Mouse (Mus musculus) heart, adult 2 months (tissue): ENCODE data around the gene Hesx1. TPM values are rescaled to one million over a fixed set of nuclear protein-coding genes. Genes with fewer than 3 reads are reported as not detected.

ENCODE experiments used
- DNase-seq, 2 experiments: peaks; one replicate each; pipeline ENCODE4 v3.0.0; 2021
- H3K27ac ChIP-seq: fragments of 200-600 bp; 2 replicates; pipeline ENCODE4 v1.8.1; 2022
- H3K27me3 ChIP-seq: fragments of 200-500 bp; 2 replicates; pipeline ENCODE4 v1.6.1; 2012; ENCODE audit warnings: mild to moderate bottlenecking, low read length, inconsistent platforms, mixed read lengths; ENCODE audit not compliant: control insufficient read depth, insufficient read depth
- H3K36me3 ChIP-seq: fragments of 200-500 bp; 2 replicates; pipeline ENCODE4 v1.6.1; 2012; ENCODE audit warnings: low read length, inconsistent platforms; ENCODE audit not compliant: control insufficient read depth, insufficient read depth
- H3K4me1 ChIP-seq: fragments of 200-500 bp; 2 replicates; pipeline ENCODE4 v1.6.1; 2011; ENCODE audit warnings: low read length; ENCODE audit not compliant: control insufficient read depth, insufficient read depth
- H3K4me3 ChIP-seq: fragments of 200-600 bp; 2 replicates; pipeline ENCODE4 v1.8.1; 2022
- H3K79me2 ChIP-seq: fragments of 200-500 bp; replicated peaks from 2 replicates; pipeline ENCODE4 v1.6.1; 2012; ENCODE audit warnings: mild to moderate bottlenecking, inconsistent platforms, low read length, moderate library complexity, mixed read lengths; ENCODE audit not compliant: control insufficient read depth, insufficient read depth
- H3K9ac ChIP-seq: fragments of 200-500 bp; 2 replicates; pipeline ENCODE4 v1.6.1; 2012; ENCODE audit warnings: low read depth, mild to moderate bottlenecking, control low read depth, inconsistent platforms, low read length, mixed read lengths
- CTCF ChIP-seq: fragments of 200-600 bp; IDR thresholded peaks from 2 replicates; pipeline ENCODE4 v1.8.1; 2022; ENCODE audit warnings: antibody characterized with exemption, mild to moderate bottlenecking, moderate library complexity
- EP300 ChIP-seq: fragments of 200-500 bp; IDR thresholded peaks from 2 replicates; pipeline ENCODE4 v1.6.1; 2011; ENCODE audit warnings: low read depth, low read length, control low read depth; ENCODE audit not compliant: insufficient read depth
- POLR2A ChIP-seq: fragments of 200-500 bp; IDR thresholded peaks from 2 replicates; pipeline ENCODE4 v1.6.1; 2011; ENCODE audit warnings: mild to moderate bottlenecking, low read depth, low read length, control low read depth; ENCODE audit not compliant: insufficient read depth
- WGBS: fragments of 180-500 bp; shearing (Covaris S2); methylation state at CpG from one replicate; pipeline ENCODE4 v1.1.7; 2018; 5-methylcytosine and 5-hydroxymethylcytosine counted together
- intact Hi-C: fragments of 180-260 bp; cut with DNase I; formaldehyde crosslinking; loops from one replicate; pipeline ENCODE4 v1.15.1; 2025
- polyA plus RNA-seq: library from polyadenylated mRNA; depleted of rRNA; stranded (reverse); fragments of >200 nt; gene quantifications from 2 replicates; pipeline ENCODE4 v1.2.3, GENCODE M21; 2012
- total RNA-seq, 2 experiments: library from RNA; stranded (reverse); gene quantifications; 2 replicates each; pipeline ENCODE4 v1.2.3; 2021

The Hesx1 gene
- total and polyA plus RNA-seq, 3 experiments, result not detected

DNA sequence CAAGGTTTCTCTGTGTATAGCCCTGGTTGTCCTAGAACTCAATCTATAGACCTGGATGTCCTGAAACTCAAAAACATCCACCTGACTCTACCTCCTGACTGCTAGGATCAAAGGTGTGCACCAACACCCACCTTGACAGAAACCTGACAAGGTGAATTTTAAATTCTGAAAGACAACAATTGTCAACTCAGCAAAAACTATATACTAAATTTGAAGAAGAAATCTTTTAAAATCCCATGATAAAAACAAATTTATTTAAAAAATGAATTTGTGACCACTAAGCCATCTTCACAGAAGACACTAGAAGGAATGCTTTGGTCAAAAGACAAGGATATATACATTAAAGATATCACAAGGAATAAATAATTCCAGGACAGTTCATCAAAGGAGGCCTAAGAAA is 2.0 kb downstream of the Hesx1 start:
- H3K4me1 ChIP-seq, result peaks cover 2% of the 10 kb centered on the region; the same call in 1 of the 2 replicates
- intact Hi-C loops, result no loop called here
- H3K4me3 ChIP-seq, result no peak overlapping the region
- no peak overlapping the region for H3K9ac ChIP-seq
- H3K36me3 ChIP-seq, result no peaks in the 10 kb centered on the region; the same call in 1 of the 2 replicates
- H3K79me2 ChIP-seq, result no peaks in the 10 kb centered on the region
- TF ChIP-seq EP300 (no peak), CTCF (no peak), POLR2A (no peak)
- DNase-seq, result no peak
- H3K27ac ChIP-seq, result no peak overlapping the region
- H3K27me3 ChIP-seq, result no peaks in the 10 kb centered on the region

DNA sequence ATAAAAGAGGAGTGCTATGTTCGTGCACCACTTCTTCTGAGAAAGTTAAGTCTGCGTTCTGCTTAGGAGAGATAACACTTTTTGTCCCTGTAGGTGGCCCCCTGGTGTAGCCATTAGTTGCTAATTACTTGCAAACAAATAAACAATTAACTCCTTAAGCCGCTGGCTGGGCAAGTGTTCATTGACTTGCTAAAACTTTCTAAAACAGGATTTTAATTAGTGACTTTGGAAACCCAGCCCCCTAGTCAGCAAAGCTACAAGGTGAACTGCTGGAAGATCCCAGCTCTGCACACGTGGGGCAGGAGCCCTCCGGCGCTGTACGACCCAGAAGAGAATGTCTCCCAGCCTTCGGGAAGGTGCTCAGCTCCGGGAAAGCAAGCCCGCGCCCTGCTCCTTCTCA is 6.2 kb downstream of the Hesx1 start:
- Histone ChIP-seq H3K36me3 (no peaks in the 10 kb centered on the region), H3K79me2 (no peaks in the 10 kb centered on the region), H3K27me3 (no peaks in the 10 kb centered on the region), H3K4me1 (no peaks in the 10 kb centered on the region), H3K27ac (no peak overlapping the region), H3K4me3 (no peak overlapping the region), H3K9ac (no peak overlapping the region)
- WGBS, result 13% methylated on average over 11 of the region's 11 CpGs
- DNase-seq, result no peak
- intact Hi-C loops, result no loop called here
- TF ChIP-seq CTCF (no peak), EP300 (no peak), POLR2A (no peak)

DNA sequence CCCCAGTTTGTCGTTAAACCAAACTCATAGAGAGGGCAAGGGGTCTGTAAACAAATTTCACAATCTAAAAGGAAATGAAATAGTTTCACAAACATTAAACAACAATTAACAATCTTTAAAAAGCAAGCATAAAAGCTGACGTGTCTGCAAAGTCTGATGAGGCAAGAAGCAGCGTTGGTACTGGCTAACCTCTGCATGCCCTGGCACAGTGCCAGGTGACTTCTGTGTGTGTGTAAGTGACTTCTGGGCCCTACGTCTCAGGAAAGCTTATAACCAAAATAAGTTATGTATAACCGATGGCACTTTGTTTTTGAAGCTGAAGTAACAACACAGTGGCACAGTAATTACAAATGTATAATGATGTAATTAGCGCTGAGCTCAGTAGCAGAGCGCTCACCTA is 10.7 kb downstream of the Hesx1 start:
- no peak for DNase-seq
- intact Hi-C loops, result no loop called here
- Histone ChIP-seq H3K4me3 (no peak overlapping the region), H3K79me2 (no peaks in the 10 kb centered on the region), H3K4me1 (no peaks in the 10 kb centered on the region), H3K9ac (no peak overlapping the region), H3K27ac (no peak overlapping the region), H3K36me3 (no peaks in the 10 kb centered on the region), H3K27me3 (no peaks in the 10 kb centered on the region)
- 67% methylated on average over 7 of the region's 7 CpGs for WGBS
- TF ChIP-seq CTCF (no peak), EP300 (no peak), POLR2A (no peak)

DNA sequence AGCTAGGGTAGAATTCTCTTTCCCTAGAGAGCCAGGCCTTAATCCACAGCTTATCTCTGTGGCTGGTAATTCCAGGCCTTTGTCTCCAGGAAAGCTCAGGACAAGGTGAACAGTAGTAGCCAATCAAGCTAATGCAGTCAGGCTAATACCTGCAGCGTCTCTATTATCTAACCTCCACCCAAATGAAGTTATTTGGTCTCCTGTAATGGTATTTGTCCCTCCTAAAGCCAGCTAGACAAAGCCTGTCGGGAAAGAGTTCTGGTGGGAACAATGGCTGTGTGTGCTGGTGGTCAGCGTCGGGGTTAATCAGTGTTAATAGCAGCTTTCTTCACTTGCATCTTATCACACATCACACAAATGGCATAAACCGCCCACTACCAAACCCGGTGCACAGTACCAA is 11.7 kb downstream of the Hesx1 start:
- Histone ChIP-seq H3K9ac (no peak overlapping the region), H3K36me3 (no peaks in the 10 kb centered on the region), H3K79me2 (no peaks in the 10 kb centered on the region), H3K4me1 (no peaks in the 10 kb centered on the region), H3K27ac (no peak overlapping the region), H3K27me3 (no peaks in the 10 kb centered on the region), H3K4me3 (no peak overlapping the region)
- DNase-seq, result no peak
- intact Hi-C loops, result no loop called here
- 43% methylated on average over 6 of the region's 6 CpGs for WGBS
- TF ChIP-seq EP300, result no peak
- TF ChIP-seq POLR2A, result no peak
- no peak for TF ChIP-seq CTCF

DNA sequence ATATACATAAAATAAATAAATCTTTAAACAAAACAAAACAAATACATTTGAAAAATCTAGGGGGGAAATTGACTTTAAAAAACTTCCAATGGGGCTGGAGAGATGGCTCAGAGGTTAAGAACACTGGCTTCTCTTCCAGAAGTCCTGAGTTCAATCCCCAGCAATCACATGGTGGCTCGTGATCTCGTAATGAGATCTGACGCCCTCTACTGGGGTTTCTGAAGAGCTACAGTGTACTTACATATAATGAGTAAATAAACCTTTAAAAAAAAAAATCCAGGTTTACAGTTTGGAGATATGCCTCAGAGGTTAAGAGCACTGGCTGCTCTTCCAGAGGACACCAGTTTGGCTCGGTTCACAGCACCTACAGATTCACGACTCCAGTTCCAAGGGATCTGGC is 17.3 kb downstream of the Hesx1 start:
- intact Hi-C loops, result no loop called here
- WGBS, result 75% methylated on average over 5 of the region's 5 CpGs
- Histone ChIP-seq H3K36me3 (no peaks in the 10 kb centered on the region), H3K9ac (no peak overlapping the region), H3K27me3 (no peaks in the 10 kb centered on the region), H3K27ac (no peak overlapping the region), H3K4me1 (no peaks in the 10 kb centered on the region), H3K4me3 (no peak overlapping the region), H3K79me2 (no peaks in the 10 kb centered on the region)
- TF ChIP-seq CTCF (no peak), POLR2A (no peak), EP300 (no peak)
- DNase-seq, result no peak

DNA sequence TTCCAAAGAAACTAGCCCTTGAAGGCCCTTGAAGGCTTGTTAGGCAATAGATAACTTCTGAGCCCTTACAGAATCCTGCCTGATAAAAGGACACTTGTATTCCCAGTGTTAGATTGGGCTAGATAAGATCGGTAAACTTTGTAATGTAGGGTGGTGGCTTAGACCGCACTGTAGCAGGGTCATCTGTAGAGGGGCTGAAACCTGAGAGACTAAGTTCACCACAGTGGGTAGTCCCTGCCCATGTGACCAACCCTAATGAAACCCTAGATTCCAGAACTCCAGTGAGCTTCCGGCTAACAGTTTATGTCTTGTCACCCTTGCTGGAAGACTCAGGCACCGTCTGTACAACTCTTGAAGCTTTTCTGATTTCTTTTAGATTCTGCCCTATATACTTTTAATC is 19.4 kb downstream of the Hesx1 start:
- Histone ChIP-seq H3K27ac (no peak overlapping the region), H3K9ac (no peak overlapping the region), H3K36me3 (no peaks in the 10 kb centered on the region), H3K4me3 (no peak overlapping the region), H3K79me2 (no peaks in the 10 kb centered on the region), H3K27me3 (no peaks in the 10 kb centered on the region), H3K4me1 (no peaks in the 10 kb centered on the region)
- TF ChIP-seq CTCF, result no peak
- TF ChIP-seq POLR2A, result no peak
- TF ChIP-seq EP300, result no peak
- intact Hi-C loops, result no loop called here
- 66% methylated on average over 4 of the region's 4 CpGs for WGBS
- DNase-seq, result no peak

DNA sequence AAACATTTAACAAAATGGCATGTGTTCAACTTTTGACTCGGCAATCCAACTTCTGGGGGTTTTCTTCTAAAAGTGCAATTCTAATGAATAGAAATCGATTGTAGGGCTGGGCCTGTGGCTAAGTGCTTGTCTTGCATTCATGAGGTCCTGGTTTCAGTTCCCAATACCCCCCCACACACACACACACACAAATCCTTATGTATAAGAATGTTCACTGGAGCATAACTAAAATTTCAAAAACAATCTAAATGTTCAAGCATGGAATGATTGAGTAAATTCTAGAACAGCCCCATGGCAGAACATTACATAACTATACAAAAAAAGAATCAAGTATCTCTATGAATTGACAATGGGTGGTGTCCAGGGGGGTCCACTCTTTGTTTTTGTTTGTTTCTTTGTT is 23.7 kb downstream of the Hesx1 start:
- peaks cover 2% of the 10 kb centered on the region for H3K4me1 ChIP-seq
- no peaks in the 10 kb centered on the region for H3K36me3 ChIP-seq
- 91% methylated on average over 2 of the region's 2 CpGs for whole genome bisulfite sequencing
- H3K4me3 ChIP-seq, result no peak overlapping the region
- H3K27me3 ChIP-seq, result no peaks in the 10 kb centered on the region
- no peak for TF ChIP-seq POLR2A
- TF ChIP-seq CTCF, result no peak
- TF ChIP-seq EP300, result no peak
- no peak for DNase-seq
- no peak overlapping the region for H3K9ac ChIP-seq
- no peak overlapping the region for H3K27ac ChIP-seq
- intact Hi-C loops, result no loop called here
- H3K79me2 ChIP-seq, result no peaks in the 10 kb centered on the region
